Mouse (Mus musculus) midbrain, embryonic 12.5 days (tissue): ENCODE measurements at regions not wholly inside any gene's neighbourhood (a gene's known extent, or its start where the extent isn't known, plus 50 kb on each side); places are given as distances from the start of the nearest gene placed in this dataset.
"Not testable (repeated sequence)": the region's sequence is repeated elsewhere in the genome, so short reads cannot be mapped to it uniquely, and the experiment has no call there.

Experiments used
- ATAC-seq: fragments of 200-750 bp; cut with Nextera tagmentation; 2 replicates; pipeline ENCODE4 v1.8.0; 2017; ENCODE audit warnings: low read depth, moderate TSS enrichment, moderate library complexity; ENCODE audit not compliant: low FRiP score
- H3K27ac ChIP-seq: fragments of 300-500 bp; sonication (generic); replicated peaks from 2 replicates; pipeline ENCODE4 v1.5.1; 2016; ENCODE audit warnings: mild to moderate bottlenecking
- H3K27me3 ChIP-seq: fragments of 300-500 bp; sonication (generic); 2 replicates; pipeline ENCODE4 v1.6.1; 2016; ENCODE audit warnings: mild to moderate bottlenecking
- H3K36me3 ChIP-seq: fragments of 300-500 bp; sonication (generic); 2 replicates; pipeline ENCODE4 v1.6.1; 2016
- H3K4me1 ChIP-seq: fragments of 300-500 bp; sonication (generic); 2 replicates; pipeline ENCODE4 v1.6.1; 2016
- H3K4me2 ChIP-seq: fragments of 300-500 bp; sonication (generic); replicated peaks from 2 replicates; pipeline ENCODE4 v1.6.1; 2016; ENCODE audit warnings: mild to moderate bottlenecking, moderate library complexity
- H3K4me3 ChIP-seq: fragments of 300-500 bp; sonication (generic); 2 replicates; pipeline ENCODE4 v1.5.1; 2016; ENCODE audit warnings: mild to moderate bottlenecking
- H3K9ac ChIP-seq: fragments of 300-500 bp; sonication (generic); replicated peaks from 2 replicates; pipeline ENCODE4 v1.6.1; 2016; ENCODE audit warnings: mild to moderate bottlenecking, moderate library complexity
- H3K9me3 ChIP-seq: fragments of 300-500 bp; sonication (generic); 2 replicates; pipeline ENCODE4 v1.6.1; 2016; ENCODE audit warnings: mild to moderate bottlenecking
- WGBS: fragments of 180-500 bp; shearing (Covaris S2); methylation state at CpG from one replicate; pipeline ENCODE4 v1.1.7; 2016; 5-methylcytosine and 5-hydroxymethylcytosine counted together

DNA sequence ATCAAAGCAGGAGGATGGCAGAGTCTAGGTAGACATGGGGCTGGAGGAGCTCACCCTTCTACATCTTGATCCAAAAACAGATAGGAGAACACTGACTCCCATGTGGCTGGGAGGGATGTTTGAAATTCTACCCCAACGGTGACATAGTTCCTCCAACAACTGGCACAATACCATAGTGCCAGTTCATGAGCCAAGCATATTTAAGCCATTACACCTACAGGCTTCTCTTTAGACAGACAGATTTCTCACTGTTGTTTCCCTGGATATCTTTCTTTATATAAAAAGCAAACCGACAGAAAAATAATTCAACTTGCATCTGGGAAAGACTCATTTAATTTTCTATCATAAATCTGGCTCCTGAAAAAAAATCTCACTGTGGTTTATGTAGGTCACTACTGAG is 380.4 kb upstream of the Nectin3 start:
- no peaks in the 10 kb centered on the region for H3K4me1 ChIP-seq
- H3K27ac ChIP-seq, result no peak overlapping the region
- H3K36me3 ChIP-seq, result no peaks in the 10 kb centered on the region
- no peak overlapping the region for H3K9ac ChIP-seq
- WGBS, result 87% methylated on average over 2 of the region's 2 CpGs
- no peak overlapping the region for H3K4me3 ChIP-seq
- ATAC-seq, result no peak
- no peak overlapping the region for H3K4me2 ChIP-seq
- H3K9me3 ChIP-seq, result no peaks in the 10 kb centered on the region
- no peaks in the 10 kb centered on the region for H3K27me3 ChIP-seq

DNA sequence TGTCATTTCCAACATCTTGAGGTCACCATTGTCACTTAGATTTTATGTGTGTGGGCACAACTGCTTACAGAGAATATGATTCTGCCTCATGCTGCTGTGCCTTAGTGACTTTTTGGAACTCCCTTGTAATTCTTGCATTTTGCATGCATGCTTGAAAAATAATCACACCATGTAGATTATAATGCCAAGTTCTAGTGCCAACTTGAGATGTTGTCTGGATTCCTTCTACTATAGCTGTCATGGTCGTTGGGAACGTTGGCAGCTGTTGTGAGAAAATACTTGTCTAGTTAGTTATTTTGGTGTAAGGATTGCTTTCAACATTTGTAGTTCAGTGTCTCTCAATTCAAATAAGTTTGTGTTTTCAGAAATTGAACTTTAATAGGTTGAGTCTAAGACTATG is 365.6 kb upstream of the Nectin3 start:
- H3K27ac ChIP-seq, result no peak overlapping the region
- H3K27me3 ChIP-seq, result no peaks in the 10 kb centered on the region

DNA sequence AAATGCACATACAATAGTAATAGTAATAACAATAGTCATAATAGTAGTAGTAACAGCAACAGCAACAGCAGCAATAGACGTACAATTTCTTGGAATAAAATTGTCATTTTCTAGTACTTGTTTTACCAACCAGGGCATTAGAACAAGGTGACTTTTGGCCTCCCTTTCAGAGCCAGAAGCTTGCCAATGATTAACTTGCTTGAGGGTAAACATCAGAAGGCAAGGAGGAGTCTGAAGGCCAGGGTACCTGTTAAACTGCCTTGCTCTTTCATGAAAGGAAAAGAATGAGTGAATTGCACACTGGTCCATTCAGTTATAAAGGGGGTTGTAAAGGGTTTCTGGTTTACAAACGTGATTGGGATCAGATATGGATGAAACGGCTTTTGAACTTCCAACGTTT is 351.2 kb upstream of the Nectin3 start:
- ATAC-seq, result no peak
- H3K9ac ChIP-seq, result no peak overlapping the region
- no peaks in the 10 kb centered on the region for H3K27me3 ChIP-seq
- H3K9me3 ChIP-seq, result no peaks in the 10 kb centered on the region
- no peak overlapping the region for H3K27ac ChIP-seq
- H3K36me3 ChIP-seq, result no peaks in the 10 kb centered on the region
- H3K4me2 ChIP-seq, result no peak overlapping the region
- H3K4me1 ChIP-seq, result no peaks in the 10 kb centered on the region
- no peak overlapping the region for H3K4me3 ChIP-seq
- WGBS, result 88% methylated on average over 4 of the region's 4 CpGs

More for the DNA sequence above, 365.6 kb upstream of the Nectin3 start:
- Histone ChIP-seq H3K9me3 (no peaks in the 10 kb centered on the region), H3K4me2 (no peak overlapping the region), H3K36me3 (no peaks in the 10 kb centered on the region), H3K9ac (no peak overlapping the region), H3K4me3 (no peak overlapping the region), H3K4me1 (no peaks in the 10 kb centered on the region)
- ATAC-seq, result no peak
- 92% methylated on average over 2 of the region's 2 CpGs for WGBS

DNA sequence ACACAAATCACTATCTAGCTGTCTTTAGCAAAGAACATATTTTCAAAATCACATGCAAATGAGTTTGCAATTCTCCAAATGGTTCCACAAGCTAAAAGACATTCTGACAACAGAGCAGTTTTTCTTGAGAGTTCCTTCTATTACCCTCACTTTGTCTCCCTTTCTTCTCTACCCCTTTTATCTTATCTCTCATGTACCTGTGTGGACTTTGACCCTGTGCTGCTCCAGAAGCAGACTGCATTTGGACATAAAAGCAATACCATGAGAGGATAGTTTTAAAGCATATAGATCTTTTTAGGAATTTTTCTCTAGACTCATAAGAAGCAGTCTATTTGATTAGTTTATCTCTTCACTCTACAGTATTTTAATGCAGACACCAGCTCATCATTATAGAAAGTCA is 350.4 kb upstream of the Nectin3 start:
- Histone ChIP-seq H3K27me3 (no peaks in the 10 kb centered on the region), H3K4me1 (no peaks in the 10 kb centered on the region), H3K36me3 (no peaks in the 10 kb centered on the region), H3K4me2 (no peak overlapping the region), H3K9ac (no peak overlapping the region), H3K27ac (no peak overlapping the region), H3K4me3 (no peak overlapping the region), H3K9me3 (no peaks in the 10 kb centered on the region)
- ATAC-seq, result no peak

DNA sequence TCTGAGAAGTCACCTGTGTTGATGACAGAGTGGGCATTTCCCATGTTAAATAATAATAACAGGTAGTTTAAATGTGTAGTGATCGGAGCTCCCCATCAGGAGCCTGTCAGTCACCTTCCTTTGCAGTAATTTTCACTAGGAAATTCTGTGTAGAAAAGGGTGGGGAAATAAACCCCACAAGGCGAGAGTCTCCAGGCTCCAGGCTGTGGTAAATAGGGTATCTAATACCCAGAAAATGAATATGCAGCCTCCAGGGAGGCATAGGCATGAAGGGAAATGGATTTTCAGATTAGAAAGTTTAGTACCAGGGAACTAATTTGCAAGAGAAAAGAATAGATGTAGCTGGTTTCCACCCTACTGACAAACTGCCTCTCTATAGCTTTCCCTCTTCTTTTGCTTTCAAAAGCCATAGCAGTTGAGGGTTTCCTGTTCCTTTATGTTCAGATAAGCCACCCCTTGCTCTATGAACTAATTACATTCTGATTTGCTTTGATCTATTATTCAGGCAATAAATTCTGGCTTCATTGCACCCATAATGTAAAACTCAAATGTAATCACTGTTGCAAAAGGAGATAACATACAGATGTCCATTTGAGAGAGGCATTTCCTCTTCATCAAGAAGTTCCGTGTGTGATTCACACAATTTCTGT is 349.5 kb upstream of the Nectin3 start:
- no peak overlapping the region for H3K4me3 ChIP-seq
- H3K27me3 ChIP-seq, result no peaks in the 10 kb centered on the region
- no peaks in the 10 kb centered on the region for H3K9me3 ChIP-seq
- ATAC-seq, result peak; percentile 71
- no peaks in the 10 kb centered on the region for H3K36me3 ChIP-seq
- no peak overlapping the region for H3K4me2 ChIP-seq
- H3K9ac ChIP-seq, result no peak overlapping the region
- whole genome bisulfite sequencing, result 27% methylated on average over 3 of the region's 3 CpGs
- no peak overlapping the region for H3K27ac ChIP-seq
- H3K4me1 ChIP-seq, result no peaks in the 10 kb centered on the region

DNA sequence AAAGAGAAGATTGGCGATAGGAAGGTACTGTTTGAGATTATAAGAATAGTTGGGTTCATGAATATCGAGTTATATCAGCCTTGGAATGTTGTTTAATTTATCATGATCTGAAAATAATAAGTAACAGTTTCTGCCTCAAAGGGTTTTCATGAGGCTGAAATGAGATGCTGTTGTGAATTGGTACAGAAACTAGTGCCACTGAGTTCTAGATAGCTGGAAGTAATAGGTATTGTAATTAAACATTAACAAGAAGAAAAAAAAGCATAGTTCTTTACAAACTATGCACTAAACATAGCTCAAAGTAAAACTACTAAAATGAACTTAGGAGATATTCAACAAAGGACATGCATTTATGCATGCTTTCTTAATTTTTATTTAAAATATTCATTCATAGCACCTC is 342.9 kb upstream of the Nectin3 start:
- H3K4me2 ChIP-seq, result no peak overlapping the region
- no peaks in the 10 kb centered on the region for H3K4me1 ChIP-seq
- H3K27me3 ChIP-seq, result no peaks in the 10 kb centered on the region
- no peak for ATAC-seq
- H3K4me3 ChIP-seq, result no peak overlapping the region
- H3K27ac ChIP-seq, result no peak overlapping the region
- no peaks in the 10 kb centered on the region for H3K9me3 ChIP-seq
- WGBS, result 89% methylated on average over 2 of the region's 2 CpGs
- no peak overlapping the region for H3K9ac ChIP-seq
- no peaks in the 10 kb centered on the region for H3K36me3 ChIP-seq

DNA sequence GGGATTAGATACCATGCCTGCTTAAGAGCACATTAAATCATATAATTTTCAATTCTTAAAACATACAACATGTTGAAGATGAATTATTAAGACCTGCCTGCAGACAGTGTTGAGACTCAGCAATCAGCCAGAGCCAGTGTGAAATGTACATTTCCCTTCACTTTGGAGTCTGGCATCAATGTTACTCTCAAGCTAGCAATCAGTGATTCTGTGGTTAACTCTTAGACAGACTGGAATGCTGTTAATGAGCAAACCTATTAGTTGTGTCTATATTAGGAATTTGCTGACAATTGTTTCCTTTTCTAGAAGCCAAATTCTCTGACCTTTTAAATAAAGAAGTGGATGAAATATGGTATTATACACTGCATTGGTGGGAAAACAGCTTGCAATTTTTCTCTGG is 342.4 kb upstream of the Nectin3 start:
- ATAC-seq, result no peak
- H3K4me3 ChIP-seq, result no peak overlapping the region
- no peak overlapping the region for H3K9ac ChIP-seq
- H3K4me1 ChIP-seq, result no peaks in the 10 kb centered on the region
- H3K27me3 ChIP-seq, result no peaks in the 10 kb centered on the region
- H3K9me3 ChIP-seq, result no peaks in the 10 kb centered on the region
- no peak overlapping the region for H3K27ac ChIP-seq
- H3K36me3 ChIP-seq, result no peaks in the 10 kb centered on the region
- H3K4me2 ChIP-seq, result no peak overlapping the region

DNA sequence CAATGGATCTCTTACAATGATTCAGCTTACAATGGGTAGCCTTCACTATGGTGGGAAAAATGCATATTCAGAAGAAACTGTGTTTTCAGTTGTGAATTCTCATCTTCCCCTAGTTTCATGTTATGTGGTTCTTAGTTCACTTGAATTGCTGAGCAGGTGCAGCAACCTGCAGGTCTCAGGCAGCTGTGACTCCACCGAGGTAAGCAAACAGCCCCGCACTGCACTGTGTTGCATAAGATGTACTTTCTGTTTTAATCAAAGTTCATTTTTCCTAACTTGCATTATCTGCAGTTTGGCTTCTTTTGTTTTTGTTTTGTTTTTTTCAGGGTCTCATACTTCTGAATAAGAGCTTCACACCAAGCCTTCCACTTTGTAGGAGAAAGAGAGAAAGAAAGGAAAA is 326.8 kb upstream of the Nectin3 start:
- H3K9ac ChIP-seq, result no peak overlapping the region
- no peak overlapping the region for H3K4me2 ChIP-seq
- no peaks in the 10 kb centered on the region for H3K4me1 ChIP-seq
- H3K36me3 ChIP-seq, result no peaks in the 10 kb centered on the region
- 90% methylated on average over 2 of the region's 2 CpGs for WGBS
- no peak for ATAC-seq
- H3K9me3 ChIP-seq, result no peaks in the 10 kb centered on the region
- H3K27ac ChIP-seq, result no peak overlapping the region
- H3K27me3 ChIP-seq, result no peaks in the 10 kb centered on the region
- no peak overlapping the region for H3K4me3 ChIP-seq

DNA sequence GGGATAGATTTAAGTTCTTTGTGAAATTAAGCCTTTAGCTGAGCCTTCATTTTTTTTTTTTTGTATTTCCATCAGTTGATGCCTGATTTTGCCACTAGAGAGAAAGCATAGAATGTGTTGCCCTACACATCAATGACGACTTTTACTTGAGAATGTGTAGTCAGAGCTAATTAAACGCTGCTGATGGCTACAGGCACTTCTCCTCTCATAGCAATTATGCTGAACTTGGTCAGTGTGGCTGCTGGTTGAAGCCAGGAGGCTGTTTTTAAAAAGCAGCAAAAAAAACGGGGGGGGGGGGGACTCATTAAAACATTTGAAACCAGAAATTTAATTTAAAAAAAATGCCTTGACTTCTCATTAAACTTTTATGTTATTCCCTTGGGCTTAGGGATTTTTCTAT is 324.4 kb upstream of the Nectin3 start:
- 53% methylated on average over 3 of the region's 3 CpGs for WGBS
- no peaks in the 10 kb centered on the region for H3K9me3 ChIP-seq
- no peak overlapping the region for H3K4me3 ChIP-seq
- no peak overlapping the region for H3K9ac ChIP-seq
- no peak for ATAC-seq
- no peaks in the 10 kb centered on the region for H3K36me3 ChIP-seq
- H3K4me1 ChIP-seq, result no peaks in the 10 kb centered on the region
- no peak overlapping the region for H3K4me2 ChIP-seq
- no peak overlapping the region for H3K27ac ChIP-seq
- H3K27me3 ChIP-seq, result no peaks in the 10 kb centered on the region

DNA sequence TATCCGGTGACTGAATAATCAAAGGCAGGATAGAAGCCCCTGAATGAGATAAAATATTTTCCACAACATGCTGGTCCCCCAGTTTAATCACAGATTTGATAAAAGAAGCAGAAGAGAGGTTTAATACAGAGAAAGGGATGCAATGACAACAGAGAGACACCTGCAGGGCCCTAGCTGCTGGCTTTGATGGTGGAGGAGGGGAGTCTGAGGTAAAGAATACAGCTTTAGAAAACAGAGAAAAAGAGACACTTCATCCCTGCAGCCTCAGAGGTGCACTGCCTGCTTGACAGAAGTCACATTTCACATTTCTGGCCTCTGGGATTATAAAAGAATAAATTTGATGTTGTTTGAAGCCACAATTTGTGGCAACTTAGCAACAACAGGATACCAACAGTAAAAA is 319.9 kb upstream of the Nectin3 start:
- ATAC-seq, result no peak
- no peak overlapping the region for H3K27ac ChIP-seq
- no peaks in the 10 kb centered on the region for H3K27me3 ChIP-seq
- H3K9me3 ChIP-seq, result no peaks in the 10 kb centered on the region
- no peak overlapping the region for H3K4me2 ChIP-seq
- no peaks in the 10 kb centered on the region for H3K4me1 ChIP-seq
- H3K9ac ChIP-seq, result no peak overlapping the region
- 76% methylated on average over 1 of the region's 1 CpGs for WGBS
- H3K4me3 ChIP-seq, result no peak overlapping the region
- no peaks in the 10 kb centered on the region for H3K36me3 ChIP-seq

DNA sequence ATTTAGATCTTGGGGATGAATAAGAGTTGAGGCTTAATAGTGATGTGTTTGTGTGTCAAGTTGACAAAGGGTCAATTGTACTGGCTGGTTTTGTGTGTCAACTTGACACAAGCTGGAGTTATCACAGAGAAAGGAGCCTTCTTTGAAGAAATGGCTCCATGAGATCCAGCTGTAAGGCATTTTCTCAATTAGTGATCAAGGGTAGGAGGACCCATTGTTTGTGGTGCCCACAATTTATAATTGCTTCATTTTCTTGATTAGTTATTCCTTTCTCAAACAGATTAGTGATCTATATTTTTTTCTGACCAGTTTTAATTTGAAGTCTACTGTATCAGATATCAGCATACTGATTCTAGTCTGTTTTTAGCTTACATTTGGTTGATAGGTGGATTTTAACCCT is 313.5 kb upstream of the Nectin3 start:
- not testable (repeated sequence) for H3K36me3 ChIP-seq, H3K9ac ChIP-seq, H3K4me1 ChIP-seq, H3K27ac ChIP-seq, H3K27me3 ChIP-seq, H3K9me3 ChIP-seq, H3K4me3 ChIP-seq, H3K4me2 ChIP-seq
- peak; percentile 56; the same call in 1 of the 2 replicates for ATAC-seq

DNA sequence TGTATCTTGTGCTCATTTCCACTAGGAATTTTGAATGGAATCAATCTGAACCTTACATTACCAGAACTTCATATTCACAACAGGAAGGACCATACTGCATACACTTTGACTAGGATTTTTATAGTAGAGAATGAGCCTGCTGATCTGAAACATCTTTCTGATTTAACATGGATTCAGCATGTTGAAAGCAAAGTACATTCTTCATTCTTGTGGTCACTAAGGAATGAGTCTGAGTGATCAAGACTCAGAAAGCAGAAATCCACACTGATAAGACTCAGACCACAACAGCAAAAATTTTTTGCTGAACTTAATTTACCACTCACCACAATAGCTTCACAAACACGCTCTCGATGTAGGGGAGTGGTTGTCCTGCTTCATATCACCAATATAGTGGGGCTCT is 309.2 kb upstream of the Nectin3 start:
- Histone ChIP-seq H3K27ac (no peak overlapping the region), H3K4me1 (no peaks in the 10 kb centered on the region), H3K36me3 (no peaks in the 10 kb centered on the region), H3K4me3 (no peak overlapping the region), H3K9ac (no peak overlapping the region), H3K27me3 (no peaks in the 10 kb centered on the region), H3K4me2 (no peak overlapping the region), H3K9me3 (no peaks in the 10 kb centered on the region)
- ATAC-seq, result no peak
- WGBS, result 95% methylated on average over 2 of the region's 2 CpGs

DNA sequence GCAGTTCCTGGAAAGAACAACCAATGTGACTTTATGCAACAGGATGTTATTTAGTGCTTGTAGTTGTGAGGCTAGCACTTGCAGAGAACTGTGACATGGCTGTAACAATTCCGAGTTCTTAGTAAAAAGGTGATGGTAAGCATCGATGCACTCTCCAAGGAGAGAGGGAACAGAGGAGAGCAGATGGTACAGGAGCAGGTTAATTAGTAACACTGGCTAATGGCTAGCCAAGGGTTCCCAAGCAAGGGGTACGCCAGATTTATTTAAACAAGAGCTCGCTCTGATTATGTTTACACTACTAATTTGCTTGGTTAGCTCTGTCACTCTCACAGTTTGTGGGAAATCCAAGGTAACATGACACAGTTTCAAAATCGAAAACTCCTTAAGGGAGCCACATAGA is 278.0 kb upstream of the Nectin3 start:
- Histone ChIP-seq H3K9ac (no peak overlapping the region), H3K4me1 (no peaks in the 10 kb centered on the region), H3K4me2 (no peak overlapping the region), H3K4me3 (no peak overlapping the region), H3K27me3 (no peaks in the 10 kb centered on the region), H3K9me3 (no peaks in the 10 kb centered on the region), H3K27ac (no peak overlapping the region), H3K36me3 (no peaks in the 10 kb centered on the region)
- WGBS, result 70% methylated on average over 5 of the region's 5 CpGs
- ATAC-seq, result no peak
